Mouse (Mus musculus) E14TG2a.4 (cell line): Measurements from ENCODE around the gene Shank2.

ENCODE experiments used
- CTCF ChIP-seq: conservative IDR thresholded peaks from 2 replicates; pipeline ENCODE4 v1.5.1; 2014; ENCODE audit warnings: low read length
- NANOG ChIP-seq: IDR thresholded peaks from 2 replicates; pipeline ENCODE4 v1.6.1; 2014; ENCODE audit warnings: borderline replicate concordance, low read length, mixed read lengths
- POU5F1 ChIP-seq: IDR thresholded peaks from 2 replicates; pipeline ENCODE4 v1.6.1; 2014; ENCODE audit warnings: low read length, borderline replicate concordance

DNA sequence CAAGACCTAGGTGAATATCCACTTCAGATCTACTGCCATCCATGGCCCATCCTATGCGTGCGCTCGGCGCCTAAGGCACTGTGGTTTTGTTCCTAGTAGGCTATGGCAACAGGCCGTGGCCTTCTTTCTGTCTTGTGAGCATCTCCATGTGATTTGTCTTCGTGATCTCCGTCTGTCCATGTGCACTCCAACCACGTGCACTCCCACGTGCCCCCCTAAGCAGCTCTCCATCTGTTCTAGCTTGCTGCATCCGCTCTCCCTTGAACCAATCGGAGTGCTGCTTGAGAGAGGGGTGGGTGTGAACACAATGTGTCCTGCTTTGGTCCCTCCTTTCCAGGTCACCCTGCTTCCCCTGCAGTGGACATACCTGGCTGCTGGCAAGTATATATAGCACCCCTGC is 133.0 kb downstream of the Shank2 start:
- TF ChIP-seq CTCF (no peak), NANOG (no peak), POU5F1 (no peak)
